Mouse (Mus musculus): ENCODE results near the gene Rela. TPM values are rescaled to one million over a fixed set of nuclear protein-coding genes. Genes with fewer than 3 reads are reported as not detected.

Gene Rela
- polyA plus RNA-seq, 1 experiment from 2014 or later: 43.3 TPM

DNA sequence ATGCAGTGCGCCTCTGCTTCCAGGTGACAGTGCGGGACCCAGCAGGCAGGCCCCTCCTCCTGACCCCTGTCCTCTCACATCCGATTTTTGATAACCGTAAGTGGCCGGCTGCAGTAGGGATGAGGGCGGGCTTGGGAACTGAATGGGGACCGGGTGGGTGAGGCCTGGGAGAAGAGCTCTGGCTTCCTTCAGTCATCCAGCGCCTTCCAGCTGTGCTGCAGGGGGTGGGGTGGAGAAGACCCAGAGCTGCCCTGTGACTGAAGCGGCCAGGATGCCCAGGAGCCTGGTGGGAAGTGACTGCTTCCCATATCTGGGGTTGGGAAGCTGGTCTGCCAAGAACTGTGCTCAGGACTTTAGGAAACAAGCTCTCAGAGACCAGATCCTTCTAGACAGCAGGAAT is 3.1 kb downstream of the Rela start:
- Histone ChIP-seq H3K27me3 (replicated peaks) (no peaks in the 10 kb centered on the region), H3K27ac (no peak overlapping the region), H3K36me3 (peaks cover 40% of the 10 kb centered on the region), H3K9me3 (no peaks in the 10 kb centered on the region), H3K4me2 (replicated peaks) (no peak overlapping the region), H3K9ac (no peak overlapping the region), H3K4me3 (replicated peaks) (no peak overlapping the region), H3K4me1 (replicated peaks) (peaks cover 19% of the 10 kb centered on the region)
- no peak for ATAC-seq
- 45% methylated on average over 9 of the region's 9 CpGs for WGBS

DNA sequence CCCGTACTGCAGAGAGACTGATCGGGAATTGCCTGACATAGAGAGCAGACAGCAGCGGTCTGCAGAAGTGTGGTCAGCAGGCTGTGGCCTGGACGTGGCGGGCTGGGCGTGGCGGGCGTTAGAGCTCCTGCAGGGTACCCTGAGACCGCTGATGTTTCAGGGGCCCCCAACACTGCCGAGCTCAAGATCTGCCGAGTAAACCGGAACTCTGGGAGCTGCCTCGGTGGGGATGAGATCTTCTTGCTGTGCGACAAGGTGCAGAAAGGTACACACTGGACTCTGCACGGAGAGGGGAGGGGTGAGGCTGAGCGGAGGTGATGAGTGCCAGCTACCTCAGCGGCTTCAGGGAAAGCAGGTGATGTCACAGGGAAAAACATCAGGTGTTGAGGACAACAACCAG is 3.7 kb downstream of the Rela start:
- Histone ChIP-seq H3K4me1 (replicated peaks) (peaks cover 19% of the 10 kb centered on the region), H3K4me3 (replicated peaks) (no peak overlapping the region), H3K9ac (no peak overlapping the region), H3K27me3 (replicated peaks) (no peaks in the 10 kb centered on the region), H3K9me3 (no peaks in the 10 kb centered on the region), H3K27ac (no peak overlapping the region), H3K36me3 (peaks cover 43% of the 10 kb centered on the region), H3K4me2 (replicated peaks) (no peak overlapping the region)
- 81% methylated on average over 17 of the region's 17 CpGs for WGBS
- no peak for ATAC-seq

DNA sequence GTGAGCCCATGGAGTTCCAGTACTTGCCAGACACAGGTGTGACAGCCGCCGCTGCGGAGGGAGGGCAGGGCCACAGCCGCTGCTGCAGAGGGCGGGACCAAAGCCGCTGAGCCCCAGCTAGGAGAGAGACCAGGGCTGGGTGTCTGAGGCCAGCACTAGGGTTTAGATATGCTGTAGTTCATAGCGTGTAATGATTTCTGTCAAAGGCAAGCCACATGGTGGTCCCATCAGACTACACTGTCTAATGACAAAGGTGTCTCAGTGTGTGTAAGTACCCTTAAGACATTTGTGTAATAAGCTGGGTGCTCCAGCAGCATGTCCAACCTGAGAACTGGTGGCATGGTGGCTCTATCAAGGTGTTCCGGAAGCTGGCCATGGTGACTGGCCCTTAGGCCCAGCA is 4.4 kb downstream of the Rela start:
- Histone ChIP-seq H3K4me2 (replicated peaks) (no peak overlapping the region), H3K27ac (no peak overlapping the region), H3K9me3 (no peaks in the 10 kb centered on the region), H3K27me3 (replicated peaks) (no peaks in the 10 kb centered on the region), H3K4me3 (replicated peaks) (no peak overlapping the region), H3K4me1 (replicated peaks) (peaks cover 18% of the 10 kb centered on the region), H3K9ac (no peak overlapping the region), H3K36me3 (peaks cover 46% of the 10 kb centered on the region)
- 91% methylated on average over 8 of the region's 8 CpGs for WGBS
- no peak for ATAC-seq

DNA sequence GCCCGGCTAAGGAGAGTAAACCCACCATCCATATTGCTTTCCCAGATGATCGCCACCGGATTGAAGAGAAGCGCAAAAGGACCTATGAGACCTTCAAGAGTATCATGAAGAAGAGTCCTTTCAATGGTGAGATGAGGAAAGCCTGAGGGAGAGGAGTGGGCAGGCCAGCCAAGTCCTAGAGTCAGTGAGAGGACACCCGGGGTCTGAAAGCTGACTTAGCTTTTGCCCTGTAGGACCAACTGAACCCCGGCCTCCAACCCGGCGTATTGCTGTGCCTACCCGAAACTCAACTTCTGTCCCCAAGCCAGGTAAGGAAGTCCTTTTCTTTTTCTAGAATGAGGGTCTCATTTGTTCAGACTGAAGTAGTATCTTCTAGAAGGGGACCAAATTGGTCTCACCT is 8.0 kb downstream of the Rela start:
- H3K4me3 ChIP-seq (replicated peaks): no peak overlapping the region
- WGBS: 95% methylated on average over 9 of the region's 9 CpGs

DNA sequence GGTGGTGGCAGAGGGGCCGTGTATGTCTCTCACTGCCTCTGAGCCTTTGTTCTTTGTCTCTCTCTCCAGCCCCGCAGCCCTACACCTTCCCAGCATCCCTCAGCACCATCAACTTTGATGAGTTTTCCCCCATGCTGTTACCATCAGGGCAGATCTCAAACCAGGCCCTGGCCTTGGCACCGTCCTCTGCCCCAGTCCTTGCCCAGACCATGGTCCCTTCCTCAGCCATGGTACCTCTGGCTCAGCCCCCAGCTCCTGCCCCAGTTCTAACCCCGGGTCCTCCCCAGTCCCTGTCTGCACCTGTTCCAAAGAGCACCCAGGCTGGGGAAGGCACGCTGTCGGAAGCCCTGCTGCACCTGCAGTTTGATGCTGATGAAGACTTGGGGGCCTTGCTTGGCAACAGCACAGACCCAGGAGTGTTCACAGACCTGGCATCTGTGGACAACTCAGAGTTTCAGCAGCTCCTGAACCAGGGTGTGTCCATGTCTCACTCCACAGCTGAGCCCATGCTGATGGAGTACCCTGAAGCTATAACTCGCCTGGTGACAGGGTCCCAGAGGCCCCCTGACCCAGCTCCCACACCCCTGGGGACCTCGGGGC is 9.5 kb downstream of the Rela start:
- no peak for ATAC-seq
- WGBS: 90% methylated on average over 8 of the region's 8 CpGs

More for the DNA sequence above, 8.0 kb downstream of the Rela start:
- Histone ChIP-seq H3K9me3 (no peaks in the 10 kb centered on the region), H3K27me3 (replicated peaks) (no peaks in the 10 kb centered on the region), H3K4me1 (replicated peaks) (peaks cover 21% of the 10 kb centered on the region), H3K36me3 (peaks cover 45% of the 10 kb centered on the region), H3K4me2 (replicated peaks) (no peak overlapping the region), H3K27ac (no peak overlapping the region), H3K9ac (no peak overlapping the region)
- no peak for ATAC-seq

DNA sequence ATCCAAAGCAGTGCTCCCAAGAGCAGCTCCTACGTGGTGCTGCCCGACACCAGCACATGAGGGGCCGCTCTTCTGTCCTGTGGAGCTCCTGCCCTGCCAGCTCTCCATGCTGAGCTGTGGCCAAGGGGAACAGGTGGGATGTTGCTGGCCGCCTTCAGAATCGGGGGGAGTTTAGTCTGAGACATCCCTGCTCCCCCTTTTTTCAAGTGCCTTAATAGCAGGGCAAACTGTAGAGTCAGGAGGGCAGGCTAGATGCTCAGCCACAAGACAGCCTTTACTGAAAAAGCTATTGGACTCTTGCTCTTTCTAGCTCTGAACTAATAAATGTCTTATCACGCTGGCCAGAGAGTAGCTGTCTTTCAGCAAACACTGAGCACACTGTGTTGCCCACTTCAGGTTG is 10.5 kb downstream of the Rela start:
- Histone ChIP-seq H3K9ac (no peak overlapping the region), H3K36me3 (peaks cover 30% of the 10 kb centered on the region), H3K4me3 (replicated peaks) (no peak overlapping the region), H3K4me1 (replicated peaks) (peaks cover 21% of the 10 kb centered on the region), H3K9me3 (no peaks in the 10 kb centered on the region), H3K27me3 (replicated peaks) (no peaks in the 10 kb centered on the region), H3K4me2 (replicated peaks) (no peak overlapping the region), H3K27ac (peak overlapping the region; percentile 83)
- 91% methylated on average over 6 of the region's 6 CpGs for WGBS
- no peak for ATAC-seq

More for the DNA sequence above, 9.5 kb downstream of the Rela start:
- Histone ChIP-seq H3K4me2 (replicated peaks) (no peak overlapping the region), H3K36me3 (peaks cover 38% of the 10 kb centered on the region), H3K9ac (no peak overlapping the region), H3K27me3 (replicated peaks) (no peaks in the 10 kb centered on the region), H3K27ac (no peak overlapping the region), H3K4me1 (replicated peaks) (peaks cover 21% of the 10 kb centered on the region), H3K4me3 (replicated peaks) (no peak overlapping the region), H3K9me3 (no peaks in the 10 kb centered on the region)

DNA sequence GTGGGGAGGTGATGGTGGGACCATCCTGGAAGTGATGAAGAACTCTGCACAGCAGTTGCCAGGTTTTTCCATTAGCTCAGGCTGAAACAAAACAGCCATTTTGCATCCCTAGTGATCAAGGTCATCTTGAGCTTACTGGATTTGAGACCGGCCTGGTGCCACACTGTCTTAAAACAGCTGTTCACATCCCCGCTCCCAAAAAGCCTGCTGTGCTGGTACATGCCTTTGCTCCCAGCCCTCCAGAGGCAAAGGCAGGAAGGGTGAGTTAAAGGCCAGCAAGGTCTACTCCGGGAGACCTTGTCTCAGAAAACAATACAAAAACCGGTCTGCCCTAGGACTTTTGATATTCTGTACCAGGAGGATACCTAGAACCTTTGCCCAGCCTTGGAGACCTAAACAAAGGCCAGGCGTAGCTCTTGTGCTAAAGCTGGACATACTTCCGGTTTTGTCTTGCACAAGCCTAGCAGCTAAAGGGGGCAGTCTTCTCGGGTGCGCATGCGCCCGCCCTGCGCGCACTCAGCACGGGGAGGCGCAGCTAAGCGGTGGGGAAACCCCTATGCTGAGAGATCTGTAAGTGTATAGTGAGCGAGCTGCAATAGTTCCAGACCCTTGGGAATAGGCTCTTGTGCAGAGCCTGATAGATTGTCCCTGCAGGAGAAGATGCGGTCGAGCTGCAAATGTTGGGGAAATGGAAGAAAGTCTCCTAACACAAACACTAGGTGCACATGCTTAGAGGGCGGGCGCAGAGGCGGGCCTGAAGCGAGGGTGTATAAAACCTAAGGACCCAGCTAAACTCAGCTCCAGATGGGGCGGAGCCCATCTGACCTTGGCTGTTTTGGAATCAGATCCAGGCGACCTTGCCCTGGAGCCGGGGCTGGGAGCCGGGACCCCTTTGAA is 11.4 kb downstream of the Rela start:
- H3K4me2 ChIP-seq (replicated peaks): peak overlapping the region; percentile 70
- H3K4me1 ChIP-seq (replicated peaks): peaks cover 21% of the 10 kb centered on the region
- H3K9ac ChIP-seq: peak overlapping the region; percentile 49
- peak overlapping the region; percentile 31 for H3K4me3 ChIP-seq (replicated peaks)
- WGBS: 11% methylated on average over 26 of the region's 26 CpGs
- ATAC-seq: peak; percentile 96
- H3K36me3 ChIP-seq: peaks cover 27% of the 10 kb centered on the region
- peak overlapping the region; percentile 83 for H3K27ac ChIP-seq
- H3K27me3 ChIP-seq (replicated peaks): no peaks in the 10 kb centered on the region
- H3K9me3 ChIP-seq: no peaks in the 10 kb centered on the region

DNA sequence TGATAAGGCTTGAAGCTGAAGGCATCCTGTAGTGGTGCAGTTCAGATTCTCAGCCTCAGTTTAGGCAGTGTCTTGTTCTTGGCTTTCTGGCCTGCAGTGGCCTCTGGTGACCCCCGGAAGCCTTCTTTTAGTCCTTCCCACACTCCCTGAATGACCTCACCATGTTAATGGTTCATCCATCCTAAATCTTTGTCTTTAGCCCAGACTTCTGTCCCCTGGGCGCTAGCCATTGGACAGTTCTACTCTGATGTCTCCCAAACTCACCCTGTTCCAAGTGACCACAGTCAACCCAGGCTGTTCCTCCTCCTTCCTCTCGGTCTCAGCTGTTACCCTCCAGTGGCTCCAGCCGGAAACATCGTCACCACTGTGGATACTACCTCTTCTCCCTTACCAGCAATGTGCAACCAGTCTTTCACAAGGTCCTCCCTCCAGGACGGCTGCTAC is 12.0 kb downstream of the Rela start:
- peak overlapping the region; percentile 70 for H3K4me2 ChIP-seq (replicated peaks)
- no peaks in the 10 kb centered on the region for H3K9me3 ChIP-seq
- peak overlapping the region; percentile 31 for H3K4me3 ChIP-seq (replicated peaks)
- peaks cover 26% of the 10 kb centered on the region for H3K4me1 ChIP-seq (replicated peaks)
- H3K9ac ChIP-seq: peak overlapping the region; percentile 49
- no peaks in the 10 kb centered on the region for H3K27me3 ChIP-seq (replicated peaks)
- ATAC-seq: no peak; the same call in 1 of the 2 replicates
- WGBS: 54% methylated on average over 6 of the region's 6 CpGs
- peak overlapping the region; percentile 83 for H3K27ac ChIP-seq
- H3K36me3 ChIP-seq: peaks cover 23% of the 10 kb centered on the region

DNA sequence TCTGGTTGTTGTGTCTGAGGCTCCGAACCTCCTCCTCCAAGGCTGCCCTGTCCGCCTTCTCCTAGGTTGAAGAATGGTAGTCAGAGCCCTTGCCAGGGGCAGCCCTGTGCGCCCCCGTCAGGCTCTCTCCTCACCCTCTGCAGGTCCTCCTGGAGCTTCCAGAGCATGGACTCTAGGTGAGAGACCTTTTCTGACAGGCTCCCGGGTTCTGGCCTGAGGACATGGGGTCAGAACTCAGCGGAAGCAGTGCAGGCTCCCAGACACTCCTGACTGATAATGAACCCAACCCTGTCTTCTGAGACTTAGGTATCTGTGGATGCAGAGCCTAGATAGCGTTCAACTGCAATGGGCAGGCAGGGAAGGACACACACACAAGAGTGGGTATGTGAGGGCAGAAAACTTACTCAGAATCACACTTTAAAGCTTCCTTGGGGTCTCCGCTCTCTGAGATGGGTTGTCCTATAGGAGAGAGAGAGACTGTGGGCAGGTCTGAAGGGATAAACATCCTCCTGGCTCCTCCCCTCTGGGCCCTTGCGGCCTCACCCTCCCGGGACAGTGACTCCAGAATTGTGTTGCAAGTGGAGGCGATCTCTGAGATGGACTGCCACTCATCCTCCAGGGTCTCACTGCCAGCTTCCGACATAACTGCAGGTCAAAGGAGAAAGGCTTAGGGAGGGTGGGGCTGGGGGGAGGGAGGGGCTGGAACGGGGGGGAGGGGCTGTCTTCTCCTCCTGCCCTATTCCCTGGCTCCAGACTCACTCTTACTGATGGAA is 14.4 kb downstream of the Rela start:
- H3K9me3 ChIP-seq: no peaks in the 10 kb centered on the region
- no peak overlapping the region for H3K27ac ChIP-seq
- H3K4me1 ChIP-seq (replicated peaks): peaks cover 34% of the 10 kb centered on the region
- H3K27me3 ChIP-seq (replicated peaks): peaks cover 8% of the 10 kb centered on the region
- 68% methylated on average over 13 of the region's 13 CpGs for WGBS
- H3K4me3 ChIP-seq (replicated peaks): no peak overlapping the region
- ATAC-seq: no peak
- H3K36me3 ChIP-seq: peaks cover 16% of the 10 kb centered on the region
- no peak overlapping the region for H3K4me2 ChIP-seq (replicated peaks)
- H3K9ac ChIP-seq: no peak overlapping the region

DNA sequence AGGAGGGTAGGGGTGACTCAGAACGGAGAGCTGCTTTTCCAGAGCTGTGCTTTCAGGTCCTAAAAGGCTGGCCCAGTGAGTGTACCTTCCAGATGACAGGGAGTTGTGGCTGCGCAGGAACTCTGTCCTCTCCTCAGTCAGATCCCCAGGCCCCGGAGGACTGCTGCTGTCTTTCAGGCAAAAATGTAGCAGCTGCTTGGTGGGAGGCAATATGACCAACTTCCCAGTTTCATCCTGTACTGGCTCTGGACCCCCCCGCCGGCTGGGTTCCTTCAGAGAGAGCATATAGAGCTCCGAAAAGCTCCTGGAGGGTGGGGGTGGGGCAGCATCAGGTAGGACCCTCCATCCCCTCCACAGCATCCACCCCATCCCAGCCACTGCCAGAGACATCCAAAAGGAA is 15.3 kb downstream of the Rela start:
- Histone ChIP-seq H3K36me3 (peaks cover 8% of the 10 kb centered on the region), H3K9me3 (no peaks in the 10 kb centered on the region), H3K4me1 (replicated peaks) (peaks cover 34% of the 10 kb centered on the region), H3K9ac (no peak overlapping the region), H3K4me3 (replicated peaks) (no peak overlapping the region), H3K27me3 (replicated peaks) (peaks cover 8% of the 10 kb centered on the region), H3K4me2 (replicated peaks) (no peak overlapping the region), H3K27ac (no peak overlapping the region)
- WGBS: 87% methylated on average over 6 of the region's 6 CpGs
- no peak for ATAC-seq

DNA sequence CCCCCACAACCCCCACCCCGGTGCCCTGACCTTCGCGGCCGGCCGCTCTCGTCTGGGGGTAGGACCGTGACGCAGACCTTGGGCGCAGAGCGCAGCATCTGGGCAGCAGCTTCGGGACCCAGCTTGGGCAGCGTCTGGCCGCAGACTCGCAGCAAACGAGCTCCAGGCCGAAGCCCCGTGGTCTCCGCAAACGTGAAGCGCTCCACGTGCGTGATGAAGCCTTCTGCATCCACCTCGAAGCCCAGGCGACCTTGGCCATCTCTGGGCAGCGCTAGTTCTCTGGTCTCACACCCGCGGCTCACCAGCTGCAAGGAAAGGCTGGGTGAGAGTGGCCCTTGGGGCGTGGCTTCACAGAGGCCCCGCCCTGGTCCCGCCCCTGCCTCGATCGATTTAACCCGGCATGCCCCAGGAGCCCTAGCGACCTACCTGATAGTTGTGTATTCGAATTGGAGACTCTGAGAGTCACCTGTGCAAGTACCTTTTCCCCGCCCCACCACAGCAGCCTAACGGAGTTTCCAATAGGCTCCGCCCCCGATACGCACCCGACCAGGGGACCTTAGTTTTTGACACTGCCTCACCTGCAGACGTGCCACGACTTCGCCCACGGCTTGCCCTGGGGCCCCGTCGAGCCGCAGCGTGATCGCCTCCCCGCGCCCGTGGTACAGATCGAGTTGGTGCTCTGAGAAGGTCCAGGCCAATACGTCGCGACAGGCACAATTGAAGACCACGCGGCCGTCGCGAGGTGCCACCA is 16.9 kb downstream of the Rela start:
- H3K27me3 ChIP-seq (replicated peaks): peaks cover 8% of the 10 kb centered on the region
- ATAC-seq: peak; percentile 91
- peak overlapping the region; percentile 39 for H3K4me3 ChIP-seq (replicated peaks)
- H3K36me3 ChIP-seq: peaks cover 8% of the 10 kb centered on the region
- no peaks in the 10 kb centered on the region for H3K9me3 ChIP-seq
- H3K27ac ChIP-seq: no peak overlapping the region
- peaks cover 21% of the 10 kb centered on the region for H3K4me1 ChIP-seq (replicated peaks)
- H3K9ac ChIP-seq: peak overlapping the region; percentile 39
- peak overlapping the region; percentile 86 for H3K4me2 ChIP-seq (replicated peaks)
- WGBS: 13% methylated on average over 62 of the region's 62 CpGs
